Mouse (Mus musculus): Measurements from ENCODE around the gene Wasf3.
A peak's percentile ranks its signal among the peaks of the same experiment; 100 is the strongest.

The Wasf3 gene

DNA sequence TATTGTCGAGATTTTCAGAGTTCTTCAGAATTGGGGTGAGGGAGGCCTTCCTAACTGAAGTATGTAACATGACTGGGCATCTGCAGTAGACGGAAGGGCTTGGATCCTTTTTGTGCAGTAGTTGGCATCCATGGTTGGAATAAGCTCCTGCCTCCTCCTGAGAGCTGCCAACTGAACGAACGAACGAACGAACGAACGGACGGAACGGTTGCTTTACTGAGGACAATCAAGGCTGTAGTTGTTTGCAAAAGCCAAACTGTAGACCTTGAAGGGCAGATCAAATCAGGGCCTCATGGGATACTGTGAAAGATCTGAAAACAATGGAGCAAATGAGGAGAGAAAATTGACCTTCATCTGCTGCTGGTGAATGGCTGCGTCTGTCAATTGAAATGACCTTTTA lies 17.5 kb downstream of the Wasf3 start:
- no peak for DNase-seq

DNA sequence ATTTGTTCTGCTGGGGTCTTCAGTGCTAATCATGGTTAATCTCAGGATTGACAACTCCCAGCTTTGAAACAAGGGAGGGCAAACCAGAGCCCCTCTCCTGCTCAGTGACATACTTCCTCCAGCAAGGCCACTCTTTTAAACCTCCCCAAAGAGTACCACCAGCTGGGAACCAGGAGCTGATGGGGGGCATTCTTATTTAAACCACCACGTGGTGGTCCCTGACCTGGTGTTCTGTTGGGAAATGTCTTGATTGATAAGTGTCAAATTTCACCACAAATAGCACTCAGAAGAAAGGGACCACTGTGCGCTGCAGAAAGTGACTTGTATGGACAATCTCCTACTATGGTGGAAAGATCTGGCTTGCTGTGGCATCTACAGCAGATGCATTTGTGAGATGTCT lies 19.1 kb downstream of the Wasf3 start:
- DNase-seq, result no peak

DNA sequence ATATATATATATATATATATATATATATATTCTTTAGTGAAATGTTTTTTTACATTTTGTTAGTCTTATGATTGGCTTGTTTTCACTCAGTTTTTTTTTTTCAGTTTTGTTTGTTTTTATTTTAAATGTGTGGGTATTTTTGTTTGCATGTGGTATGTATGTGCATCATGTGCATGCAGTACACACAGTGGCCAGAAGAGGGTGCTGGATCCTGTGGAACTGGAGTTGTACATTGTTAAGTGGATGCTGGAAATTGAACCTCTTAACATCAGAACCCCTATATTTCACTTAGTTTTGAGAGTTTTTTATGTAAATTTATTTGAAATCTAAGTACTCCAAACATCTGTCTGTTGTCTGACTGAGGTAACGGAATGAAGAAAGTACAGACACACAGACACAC lies 21.3 kb downstream of the Wasf3 start:
- no peak for DNase-seq

GRCm38 (mm10) chr5:146407791-146408190 lies 23.0 kb downstream of the Wasf3 start:
- no peak for DNase-seq

DNA sequence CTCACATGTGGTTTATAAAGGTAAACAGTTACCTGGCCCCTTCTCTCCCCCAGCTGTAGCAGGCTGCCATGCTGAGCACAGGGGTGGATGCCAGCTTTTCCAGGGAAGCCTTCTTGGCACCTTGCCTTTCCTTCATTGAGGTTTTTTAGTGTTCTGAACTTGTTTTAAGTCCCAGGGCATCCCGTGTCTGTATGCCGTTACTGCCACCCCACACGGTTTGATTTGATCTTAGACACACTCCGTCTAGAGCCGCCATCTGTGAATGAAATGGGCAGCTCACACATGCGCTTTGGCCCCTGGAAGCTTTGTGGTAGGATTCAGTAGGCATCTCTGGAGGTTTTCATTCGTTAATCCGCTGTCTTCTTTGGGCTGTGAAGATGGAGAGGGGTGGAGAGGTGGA lies 23.8 kb downstream of the Wasf3 start:
- no peak for DNase-seq

GRCm38 (mm10) chr5:146410821-146411220 lies 26.0 kb downstream of the Wasf3 start:
- no peak for DNase-seq

DNA sequence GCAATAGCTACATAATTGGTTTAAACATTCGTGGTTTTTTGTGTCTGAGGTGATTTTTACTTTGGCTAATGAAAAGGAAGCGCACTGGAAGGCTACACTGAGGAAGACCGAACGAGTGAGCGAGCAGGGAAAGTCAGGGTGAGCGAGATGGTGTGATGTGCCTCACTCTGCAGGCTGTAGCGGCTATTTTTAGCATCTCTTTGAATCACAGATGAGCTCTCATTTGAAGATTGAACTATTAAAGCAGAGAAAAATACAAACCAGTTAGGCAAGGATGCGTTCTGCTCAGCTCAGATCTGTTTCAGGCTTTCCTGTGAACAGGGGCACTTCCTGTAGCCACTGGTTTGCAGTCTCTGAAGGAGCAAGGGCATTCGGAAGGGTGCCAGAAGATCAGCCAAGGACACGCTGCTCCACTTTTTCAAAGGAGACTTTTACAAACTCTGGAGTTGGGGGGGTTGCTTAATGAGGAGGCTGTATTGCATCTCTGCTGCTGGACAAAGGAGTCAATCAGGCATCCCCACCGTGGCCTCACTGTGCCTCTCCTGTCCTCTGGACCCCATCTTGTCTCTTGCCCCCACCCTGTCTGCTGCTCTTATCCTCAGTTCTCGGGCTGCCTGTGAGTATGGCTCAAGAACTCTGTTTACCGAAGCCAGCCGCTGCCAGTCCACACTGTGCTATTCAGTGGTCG lies 28.1 kb downstream of the Wasf3 start:
- DNase-seq, result peak; percentile 52

- DNase-seq, result no peak
Observed at GRCm38 (mm10) chr5:146414611-146415010, 29.8 kb downstream of the Wasf3 start.

- DNase-seq, result no peak
Observed at GRCm38 (mm10) chr5:146415218-146415617, 30.4 kb downstream of the Wasf3 start.

DNA sequence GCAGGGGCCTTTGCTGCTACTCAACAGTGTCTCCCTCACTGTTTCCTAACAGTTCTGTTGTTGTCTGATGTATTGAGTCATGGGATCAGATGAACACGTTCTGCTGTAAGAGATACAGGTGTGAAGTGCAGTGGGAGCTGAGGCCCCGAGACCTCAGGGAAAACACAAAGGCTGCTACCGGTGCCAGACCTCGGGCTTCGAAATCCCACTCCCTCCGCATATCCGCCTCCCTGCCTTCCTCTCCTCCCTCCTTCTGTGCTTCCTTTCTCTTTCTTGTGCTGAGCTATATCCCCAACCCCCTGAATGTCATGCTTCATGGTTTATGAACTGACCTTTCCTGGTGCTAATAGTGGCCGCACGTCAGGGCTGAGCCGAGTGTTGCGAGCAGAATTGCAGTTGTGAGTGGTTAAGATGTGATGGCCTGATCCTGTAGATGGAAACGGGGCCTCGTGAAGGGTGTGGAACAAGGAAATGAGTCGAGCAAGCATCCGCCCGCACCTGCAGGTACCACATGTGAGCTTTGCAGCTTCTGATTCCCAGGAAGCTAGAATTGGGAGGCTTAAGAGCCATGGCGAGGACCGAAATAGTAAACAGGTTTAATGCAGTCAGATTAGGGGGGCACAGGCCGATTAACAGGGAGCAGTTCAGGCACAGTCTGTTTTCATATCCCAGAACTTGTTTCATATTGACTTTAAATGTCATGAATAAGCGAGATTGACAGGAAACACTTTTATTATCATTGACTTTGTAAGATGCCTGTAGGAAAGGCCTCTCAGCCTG lies 31.7 kb downstream of the Wasf3 start:
- DNase-seq, result no peak

DNA sequence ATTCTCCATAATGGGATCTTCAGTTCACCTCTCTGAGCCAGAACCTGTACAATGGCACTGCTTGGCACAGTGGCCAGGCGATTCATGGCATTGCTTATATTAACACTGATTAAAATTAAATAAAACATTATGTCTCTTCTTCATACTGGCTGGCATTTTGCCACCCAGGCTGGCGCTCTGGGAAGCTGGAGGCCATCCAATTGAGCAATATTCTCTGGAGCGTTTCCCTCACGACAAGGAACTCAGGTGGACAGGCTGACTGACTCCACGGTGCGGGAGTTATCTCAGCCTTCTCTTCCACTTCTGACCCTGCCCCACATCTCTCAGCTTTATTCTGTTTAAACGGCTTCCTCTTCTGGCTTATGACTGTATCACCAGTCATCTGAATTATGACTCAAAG lies 33.3 kb downstream of the Wasf3 start:
- DNase-seq, result no peak

GRCm38 (mm10) chr5:146420081-146420480 lies 35.3 kb downstream of the Wasf3 start:
- DNase-seq, result peak; percentile 18

DNA sequence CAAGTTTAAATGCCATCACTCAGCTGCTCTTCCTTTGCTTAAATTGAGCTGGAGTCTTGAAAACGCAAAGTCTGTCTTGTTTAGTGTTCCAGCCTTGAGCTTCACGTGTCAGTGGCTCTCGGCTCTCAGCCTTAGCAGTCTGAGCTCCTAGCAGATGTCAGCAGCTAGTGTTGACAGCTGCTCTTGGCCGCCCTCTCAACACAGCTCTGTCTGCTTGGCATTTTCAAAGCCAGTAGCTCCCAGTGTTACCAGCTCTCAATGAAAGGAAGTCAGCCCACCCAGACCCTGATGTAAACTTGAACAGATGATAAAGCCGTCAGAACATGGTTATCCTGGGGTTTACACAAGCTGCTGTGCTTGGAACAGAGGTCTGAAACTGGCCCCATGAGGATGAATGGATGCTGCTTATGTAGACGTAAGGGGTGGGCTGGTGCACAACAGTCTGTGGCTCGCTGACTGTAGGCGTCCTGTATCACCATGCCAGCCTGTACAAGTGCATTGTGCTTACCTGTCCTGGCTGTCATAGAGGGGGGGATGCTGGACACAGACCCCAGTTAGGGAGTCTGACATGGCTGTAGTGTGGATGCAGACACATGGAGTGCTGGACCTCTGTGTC lies 40.0 kb downstream of the Wasf3 start:
- DNase-seq, result no peak

- DNase-seq, result no peak
Observed at GRCm38 (mm10) chr5:146425656-146426055, 40.9 kb downstream of the Wasf3 start.

GRCm38 (mm10) chr5:146428109-146428508 lies 43.3 kb downstream of the Wasf3 start:
- no peak for DNase-seq

DNA sequence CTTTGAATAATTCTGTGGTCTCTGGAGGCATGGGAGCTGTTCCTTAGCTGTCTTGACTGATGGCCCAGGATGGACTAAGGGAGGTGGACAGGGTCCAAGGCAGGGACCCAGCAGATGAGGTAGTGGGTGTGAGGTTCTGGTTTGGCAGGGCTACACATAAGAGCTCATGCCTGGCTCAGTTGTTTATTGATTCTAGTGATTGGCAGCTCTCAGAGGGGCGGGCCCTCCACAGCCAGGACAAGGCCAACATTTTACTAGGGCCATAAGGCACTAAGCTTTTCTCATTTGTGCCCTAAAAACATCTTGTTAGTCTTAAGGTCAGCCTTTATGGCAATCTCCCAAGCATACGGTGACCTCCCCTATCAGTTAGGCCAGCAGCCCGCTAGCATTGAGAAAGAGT lies 47.0 kb downstream of the Wasf3 start:
- no peak for DNase-seq

GRCm38 (mm10) chr5:146432476-146432875 lies 47.7 kb downstream of the Wasf3 start:
- no peak for DNase-seq

GRCm38 (mm10) chr5:146435316-146435715 lies 50.5 kb downstream of the Wasf3 start:
- DNase-seq, result no peak

DNA sequence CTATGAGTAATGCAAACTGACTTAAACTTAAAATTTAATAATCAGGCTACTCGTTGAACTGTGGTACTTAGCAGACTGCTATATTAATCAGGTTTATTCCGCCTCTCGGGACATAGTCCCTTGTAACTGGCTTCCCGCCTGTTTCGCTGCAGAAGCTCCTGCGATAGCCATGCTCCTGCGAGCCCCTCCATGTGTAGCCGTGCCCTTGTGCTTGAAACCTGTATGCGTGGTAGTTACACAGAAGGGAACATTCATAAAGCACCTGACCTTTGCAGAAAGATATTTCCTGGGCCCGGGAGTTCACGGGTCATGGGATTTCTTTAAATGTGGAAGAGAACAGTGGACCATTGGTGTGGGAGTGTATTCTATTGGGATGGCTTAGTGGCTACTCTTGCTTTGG lies 52.0 kb downstream of the Wasf3 start:
- DNase-seq, result no peak

- no peak for DNase-seq
Observed at GRCm38 (mm10) chr5:146439152-146439781, 54.5 kb downstream of the Wasf3 start.

- DNase-seq, result no peak
Observed at GRCm38 (mm10) chr5:146440273-146440672, 55.5 kb downstream of the Wasf3 start.

DNA sequence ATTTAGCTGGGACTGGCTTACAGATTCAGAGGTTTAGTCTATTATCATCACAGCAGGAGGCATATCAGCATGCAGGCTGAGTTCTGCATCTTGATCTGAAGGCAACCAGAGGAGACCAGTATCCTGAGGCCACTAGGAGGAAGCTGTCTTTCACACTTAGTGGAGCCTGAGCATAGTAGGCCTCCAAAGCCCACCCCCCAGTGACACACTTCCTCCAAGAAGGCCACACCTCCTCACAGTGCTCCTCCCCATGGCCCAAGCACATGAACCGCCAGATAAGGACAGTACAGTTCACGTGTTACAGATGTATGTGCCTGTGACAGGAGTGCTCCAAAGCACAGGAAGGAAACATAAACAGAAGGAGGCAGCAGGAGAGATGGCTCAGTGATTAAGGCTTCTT lies 58.0 kb downstream of the Wasf3 start:
- no peak for DNase-seq

DNA sequence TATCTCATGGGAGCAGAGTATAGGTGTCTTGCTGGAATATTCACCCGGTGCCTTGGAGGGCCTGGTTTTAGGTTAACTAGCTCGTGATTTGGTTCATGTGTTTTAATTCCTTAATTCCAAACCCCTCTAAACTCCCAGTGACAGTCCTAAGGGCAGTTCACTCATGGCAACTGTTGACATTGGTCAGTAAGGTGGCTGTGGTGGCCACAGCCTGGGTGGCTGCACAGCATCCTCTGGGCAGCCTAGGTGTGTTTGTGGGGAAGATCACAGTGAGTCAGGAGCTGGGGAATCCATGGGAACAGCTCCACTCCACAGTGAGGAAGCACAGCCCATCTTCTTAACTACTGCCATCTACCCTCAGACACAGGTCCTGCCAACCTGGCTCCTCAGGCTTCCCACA lies 61.8 kb downstream of the Wasf3 start:
- DNase-seq, result no peak

Measured in kidney, adult 11 months (tissue).